Mouse (Mus musculus): Measurements from ENCODE around the gene Myrf.

DNA sequence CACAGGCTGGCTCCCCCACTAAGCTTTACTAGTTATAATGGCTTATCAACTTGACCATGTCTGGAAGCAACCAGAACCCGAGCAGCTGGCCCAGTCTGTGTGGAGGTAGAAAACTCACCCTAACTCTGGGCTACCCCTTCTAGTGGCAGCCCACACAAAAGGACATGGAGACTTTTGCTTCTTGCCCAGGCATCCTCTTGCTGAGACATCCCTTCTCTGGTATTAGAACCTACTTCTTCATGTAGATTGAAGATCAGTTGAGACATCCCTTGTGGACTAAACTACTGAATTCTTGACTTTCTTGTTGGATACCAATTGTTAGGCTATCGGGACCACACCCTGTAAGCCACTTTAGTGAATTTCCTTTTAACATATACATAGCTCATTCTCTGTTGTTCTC, 42.3 kb downstream of the Myrf start:
- TF ChIP-seq CTCF (IDR thresholded peaks at IDR 0.05; ENCODE audit: low read depth, low read length), result no peak
- no peak for TF ChIP-seq POLR2A (IDR thresholded peaks at IDR 0.05; ENCODE audit: extremely low read depth, insufficient read depth, low read length)

Measured in liver, adult 2 months (tissue).